Mouse (Mus musculus) heart, adult 10 weeks (tissue): Measurements from ENCODE around the gene Proser3. TPM values are rescaled to one million over a fixed set of nuclear protein-coding genes. Genes with fewer than 3 reads are reported as not detected.

Experiments used
- polyA plus RNA-seq: library from polyadenylated mRNA; stranded (reverse); fragments of 350-450 nt; fragmentation: Illumina TruSeq; extraction: RNeasy Lipid Tissue Mini Kit (QIAGEN cat#74804); gene quantifications from one replicate; pipeline ENCODE4 v1.2.3, GENCODE M21; 2014; ENCODE audit warnings: low read depth, low replicate concordance

Gene Proser3
- polyA plus RNA-seq = 3.8 TPM

DNA sequence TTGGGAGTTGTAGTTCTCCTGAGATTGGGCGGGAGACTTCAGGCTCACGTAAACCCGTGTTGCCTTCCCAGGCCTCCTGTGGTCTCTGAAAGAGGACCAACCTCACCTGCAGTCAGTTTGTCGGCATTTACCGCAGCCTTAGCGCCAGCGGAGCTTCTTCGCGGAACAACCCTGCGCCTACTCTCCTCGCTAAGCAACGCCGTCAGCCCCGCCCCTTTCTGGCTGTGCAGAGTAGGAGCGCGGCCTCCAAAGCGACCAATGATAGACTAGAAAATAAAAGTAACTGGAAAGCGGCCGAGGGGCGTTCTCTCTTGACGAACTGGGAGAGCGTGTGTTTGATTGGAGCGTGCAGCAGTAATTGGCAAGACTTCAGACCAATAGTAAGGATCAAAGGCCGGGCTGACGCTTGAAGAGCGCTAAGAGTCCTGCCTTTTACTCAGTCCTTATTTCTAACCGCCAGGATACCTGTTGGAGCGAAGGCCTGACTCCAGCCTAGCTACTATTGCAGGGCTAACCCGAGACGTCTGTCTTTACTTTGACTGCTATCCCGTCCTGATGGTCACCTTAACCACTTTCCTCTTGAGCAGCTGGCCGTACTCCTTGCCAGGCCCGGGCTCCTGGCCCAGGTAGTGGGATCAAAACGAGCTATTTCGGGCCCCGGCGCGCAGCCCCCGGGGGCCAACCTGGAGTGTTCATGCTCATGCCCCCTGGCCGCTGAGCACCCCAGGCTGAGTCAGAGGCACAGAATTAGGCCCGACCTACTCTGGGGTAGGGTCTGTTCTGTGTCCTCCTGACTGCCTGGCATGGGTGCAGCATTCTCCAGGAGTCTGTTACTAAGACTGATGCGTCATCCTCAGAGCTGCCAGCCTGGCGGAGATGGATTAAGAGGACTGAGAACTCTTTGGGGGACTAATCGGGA, at the start of gene Proser3, which contains the start of gene Hspb6:
Gene Proser3, minus strand, starts transcription at position 198 of the 919 bp plus-strand sequence.
Gene Hspb6, plus strand, starts transcription at position 77 of the 919 bp plus-strand sequence.

DNA sequence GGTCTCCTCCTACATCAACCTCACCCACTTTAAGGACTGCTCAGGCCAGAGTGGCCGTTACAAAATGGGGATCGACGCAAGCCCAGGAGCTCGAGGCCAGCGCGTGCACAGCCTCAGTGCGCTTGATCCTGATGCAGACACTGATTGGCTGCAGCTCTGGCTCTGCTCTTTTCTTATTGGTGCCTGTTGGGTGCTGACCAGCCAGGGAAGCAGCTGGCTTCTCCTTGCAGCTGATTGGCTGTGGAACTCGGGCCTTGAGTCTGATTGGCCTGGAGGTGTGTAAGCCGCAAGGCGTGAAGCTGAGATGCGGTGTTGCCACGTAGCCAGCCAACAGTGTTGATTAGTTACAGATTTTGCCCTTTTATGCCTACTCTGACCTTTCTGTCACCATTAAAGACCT, 46.7 kb upstream of the Proser3 start, which contains the start of gene Zbtb32:
Gene Zbtb32, minus strand, starts transcription at position 124 of the 400 bp plus-strand sequence.

DNA sequence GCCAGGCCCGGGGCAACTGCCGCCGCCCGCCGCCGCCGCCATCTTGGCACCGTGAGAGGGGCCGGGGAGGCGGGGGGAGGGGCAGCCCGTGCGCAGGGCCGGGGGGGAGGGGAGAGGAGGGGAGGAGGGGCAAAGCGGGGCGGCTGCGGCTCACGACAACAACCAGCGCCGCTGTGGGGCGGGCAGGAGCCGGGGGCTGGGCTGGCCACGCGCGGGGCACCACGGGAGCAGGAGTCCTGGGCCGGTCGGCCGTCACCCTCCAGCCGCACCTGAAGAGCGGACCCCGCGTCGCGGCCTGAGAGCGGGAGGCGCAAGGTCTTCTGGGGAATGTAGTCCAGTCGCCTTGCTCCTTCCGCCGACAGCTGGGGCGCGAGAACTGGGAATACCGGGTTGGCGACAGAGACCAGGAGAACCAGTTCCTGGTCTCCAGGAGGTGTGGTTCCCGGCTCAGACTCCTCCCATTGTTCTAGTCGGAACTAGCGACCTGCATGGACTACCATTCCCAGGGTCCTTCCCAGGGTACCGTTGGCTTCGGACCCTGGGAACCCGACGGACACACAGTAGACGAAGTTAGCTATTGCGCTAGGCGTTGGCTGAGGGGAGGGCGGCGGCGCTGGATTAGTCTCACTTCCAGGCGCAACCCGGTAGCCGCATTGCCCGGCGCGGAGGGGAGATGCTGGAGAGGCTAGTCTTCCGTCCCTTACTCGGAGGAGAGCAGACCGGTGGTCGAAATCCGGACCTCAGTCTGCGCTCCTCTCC, 36.8 kb upstream of the Proser3 start, which contains the start of gene Kmt2b:
Gene Kmt2b, minus strand, starts transcription at position 51 of the 759 bp plus-strand sequence.

DNA sequence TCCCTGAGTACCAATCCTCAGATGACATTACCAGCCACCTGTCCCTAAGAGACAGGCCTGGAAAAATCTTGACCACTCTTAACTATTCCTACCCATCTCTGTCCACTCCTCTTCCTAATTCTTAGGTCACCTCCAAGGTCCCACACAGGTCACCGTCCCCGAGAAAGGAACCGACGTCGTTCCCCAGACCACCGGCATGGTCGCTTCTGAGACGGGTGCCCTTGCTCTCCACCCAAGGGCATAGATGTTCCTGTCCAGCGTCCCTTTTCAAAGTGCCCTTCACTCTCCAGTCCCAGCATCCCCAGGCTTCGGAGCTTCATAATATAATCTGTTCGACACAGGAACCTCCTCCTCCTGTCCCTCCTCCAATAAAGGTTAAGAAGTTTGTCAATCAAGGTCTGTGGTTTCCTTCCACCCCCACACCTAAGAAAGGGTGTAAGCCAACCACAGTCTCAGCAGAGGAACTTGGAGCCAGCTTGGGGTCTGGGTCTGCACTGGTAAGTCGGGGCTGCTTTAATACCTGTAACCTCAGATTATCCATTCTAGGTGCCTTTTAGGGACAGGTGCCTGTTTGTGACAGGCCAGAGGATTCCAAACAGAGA, 13.0 kb upstream of the Proser3 start, which contains the start of gene Igflr1:
Gene Igflr1, plus strand, starts transcription at position 458 of the 602 bp plus-strand sequence.

DNA sequence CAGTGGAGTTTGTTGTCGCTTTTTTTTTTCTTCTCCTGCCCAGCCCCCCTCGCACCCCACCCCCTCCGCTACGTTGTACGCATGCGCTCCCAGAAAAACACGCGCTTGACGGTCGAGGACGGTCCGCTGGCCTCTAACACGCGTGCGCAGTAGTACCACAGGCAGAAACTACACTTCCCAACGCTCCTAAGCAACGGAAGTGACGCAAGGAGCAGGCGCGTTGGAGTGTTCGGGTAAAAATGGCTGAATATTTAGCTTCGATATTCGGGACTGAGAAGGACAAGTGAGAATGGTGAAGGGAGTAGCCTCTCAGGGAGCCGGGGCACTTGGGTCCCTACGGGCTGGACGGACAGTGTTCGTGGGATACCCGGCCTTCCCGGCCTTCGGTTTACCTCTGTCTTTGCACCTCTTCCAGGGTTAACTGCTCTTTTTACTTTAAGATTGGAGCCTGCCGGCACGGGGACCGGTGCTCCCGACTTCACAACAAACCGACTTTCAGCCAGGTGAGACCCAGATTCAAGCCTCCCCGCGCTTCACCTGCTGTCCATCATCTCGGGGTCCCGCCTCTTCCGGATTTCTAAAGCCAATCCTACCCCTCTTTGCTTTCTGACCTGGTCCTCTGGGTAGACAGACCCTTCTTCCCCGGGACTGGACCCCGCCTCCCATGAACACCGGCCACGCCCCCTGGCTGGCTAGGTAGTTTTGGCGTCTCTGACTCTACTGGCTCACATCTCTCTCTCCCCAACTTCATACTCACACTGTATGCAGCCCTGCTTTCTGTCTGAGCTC, 11.2 kb upstream of the Proser3 start, which contains the start of the genes U2af1l4, Gm49396 and Psenen:
Gene U2af1l4, plus strand, starts transcription at position 185 of the 789 bp plus-strand sequence.
Gene Gm49396, plus strand, starts transcription at position 228 of the 789 bp plus-strand sequence.
Gene Psenen, minus strand, starts transcription at position 511 of the 789 bp plus-strand sequence.

DNA sequence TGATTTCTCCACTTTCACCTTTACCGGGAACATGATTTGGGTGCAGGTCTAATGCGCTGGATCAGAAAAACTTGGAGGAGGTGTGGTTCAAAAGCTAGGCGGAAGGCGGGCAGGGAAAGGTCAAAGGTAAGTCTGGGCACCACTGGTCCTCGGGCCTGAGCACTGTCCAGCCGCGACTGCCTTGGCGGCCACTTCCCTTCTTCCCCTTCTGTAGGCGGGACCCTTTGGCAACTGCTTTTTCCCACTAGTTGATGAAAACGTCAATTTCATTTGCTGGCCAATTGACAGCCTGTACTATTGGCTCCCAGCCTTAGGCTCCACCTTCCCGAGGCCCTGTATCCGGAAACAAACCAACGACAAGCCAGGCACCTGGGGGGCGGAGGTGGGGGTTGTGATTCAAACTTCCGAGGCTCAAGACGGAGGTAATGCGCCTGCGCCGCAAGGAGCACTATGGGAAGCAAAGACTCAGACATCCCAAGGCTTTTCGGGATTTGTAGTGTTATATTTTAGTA, 7.4 kb upstream of the Proser3 start, which contains the start of gene Lin37:
Gene Lin37, minus strand, starts transcription at position 396 of the 512 bp plus-strand sequence.

DNA sequence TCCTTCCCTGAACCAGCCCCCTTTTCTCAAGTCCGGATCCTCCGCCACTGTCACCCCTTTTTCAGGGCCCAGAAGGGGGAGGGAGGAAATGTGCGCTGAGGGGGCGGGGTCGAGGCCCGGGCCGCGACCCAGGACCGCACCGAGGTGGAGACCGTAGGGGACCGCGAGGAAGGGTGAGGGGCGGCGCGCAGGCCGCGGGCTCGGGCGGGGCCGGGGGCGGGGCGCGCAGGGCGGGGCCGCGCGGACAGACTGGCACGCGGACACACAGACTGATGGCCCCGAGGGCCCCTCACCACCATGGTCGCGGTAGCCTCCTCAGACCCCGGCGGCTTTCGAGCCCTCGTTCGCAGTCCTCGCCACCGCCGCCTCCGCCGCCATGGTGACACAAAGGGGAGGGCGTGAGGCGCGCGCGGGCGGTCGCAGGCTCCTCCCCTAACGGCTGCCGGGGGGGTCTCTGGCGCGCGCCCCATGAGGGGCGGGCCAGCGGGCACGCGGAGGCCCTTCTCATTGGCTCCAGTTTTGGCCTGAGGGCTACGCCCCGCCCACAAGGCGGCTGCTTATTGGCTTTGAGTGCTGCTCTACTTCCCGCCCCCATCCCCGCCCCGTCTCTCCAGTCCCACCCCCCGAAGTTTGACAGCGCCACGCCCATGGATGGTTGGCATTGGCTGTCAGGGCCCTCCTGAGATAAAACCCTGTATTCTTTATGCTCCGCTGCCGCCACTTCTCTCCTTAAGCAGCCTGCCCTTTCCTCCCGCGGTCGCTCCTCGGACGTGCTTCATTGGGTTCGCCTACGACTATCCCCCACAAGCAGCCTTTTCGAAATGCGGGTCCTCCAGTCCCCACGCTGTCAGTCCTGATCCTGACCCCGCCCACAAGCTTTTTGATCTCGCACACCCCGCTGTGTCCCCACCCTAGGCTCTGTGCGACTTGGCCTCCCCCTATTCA, 17.2 kb downstream of the Proser3 start, which contains the start of gene Arhgap33:
Gene Arhgap33, minus strand, starts transcription at position 428 of the 945 bp plus-strand sequence.

DNA sequence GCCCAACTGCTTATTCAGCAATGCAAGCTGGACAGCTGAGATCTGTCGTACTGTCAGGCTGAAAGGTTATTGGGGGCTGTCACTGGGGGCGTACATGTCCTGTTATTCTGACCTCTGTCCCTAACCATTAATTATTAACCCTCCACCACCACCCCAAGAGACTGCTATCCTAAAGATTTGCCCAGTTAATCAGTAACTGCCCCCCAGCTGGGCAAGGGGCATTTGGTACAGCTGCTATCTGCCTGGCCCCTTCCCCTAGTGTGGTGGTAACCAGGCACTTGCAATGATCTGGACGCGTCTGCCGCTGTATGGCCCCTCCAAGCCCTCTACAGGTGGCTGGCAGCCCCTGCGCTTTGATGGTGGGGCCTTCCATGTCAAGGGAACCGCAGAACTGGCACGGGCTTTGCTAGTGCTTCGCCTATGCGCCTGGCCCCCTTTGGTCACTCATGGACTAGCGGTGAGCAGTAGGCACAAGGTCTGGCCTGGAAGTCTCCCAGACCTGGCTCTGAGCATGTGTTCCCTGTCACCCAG, 58.6 kb downstream of the Proser3 start, which contains the start of gene Prodh2:
Gene Prodh2, plus strand, starts transcription at position 222 of the 531 bp plus-strand sequence.

Other genes with a start within 250 kb of the Proser3 start
- gene Alkbh6, start 243.6 kb downstream of the Proser3 start, polyA plus RNA-seq = 29.2 TPM
- gene Syne4, start 237.5 kb downstream of the Proser3 start, polyA plus RNA-seq = 2.5 TPM
- 0.42 TPM for gene E130208F15Rik, start 230.6 kb downstream of the Proser3 start, polyA plus RNA-seq
- gene Sdhaf1, start 228.4 kb downstream of the Proser3 start, polyA plus RNA-seq = 14.0 TPM
- gene Lrfn3, start 189.5 kb downstream of the Proser3 start, polyA plus RNA-seq = 1.1 TPM
- gene Tyrobp, start 138.5 kb downstream of the Proser3 start, polyA plus RNA-seq = 38.2 TPM
- not detected for gene Hcst, start 132.4 kb downstream of the Proser3 start, polyA plus RNA-seq
- 0.50 TPM for gene Nfkbid, start 130.6 kb downstream of the Proser3 start, polyA plus RNA-seq
- 3.1 TPM for gene Aplp1, start 106.8 kb downstream of the Proser3 start, polyA plus RNA-seq
- gene Kirrel2, start 94.6 kb downstream of the Proser3 start, polyA plus RNA-seq = not detected
- gene Nphs1, start 94.0 kb downstream of the Proser3 start, polyA plus RNA-seq = not detected
- gene Prodh2, start 58.7 kb downstream of the Proser3 start, polyA plus RNA-seq = not detected
- 1.1 TPM for gene Arhgap33, start 17.2 kb downstream of the Proser3 start, polyA plus RNA-seq
- gene Hspb6, start 121 bp downstream of the Proser3 start, polyA plus RNA-seq = 945 TPM
- gene Lin37, start 7.5 kb upstream of the Proser3 start, polyA plus RNA-seq = 17.8 TPM
- gene U2af1l4, start 11.0 kb upstream of the Proser3 start, polyA plus RNA-seq = 64.0 TPM
- 8.0 TPM for gene Gm49396, start 11.0 kb upstream of the Proser3 start, polyA plus RNA-seq
- gene Psenen, start 11.3 kb upstream of the Proser3 start, polyA plus RNA-seq = 106 TPM
- not detected for gene Igflr1, start 13.1 kb upstream of the Proser3 start, polyA plus RNA-seq
- 16.4 TPM for gene Kmt2b, start 36.4 kb upstream of the Proser3 start, polyA plus RNA-seq
- not detected for gene Zbtb32, start 46.6 kb upstream of the Proser3 start, polyA plus RNA-seq
- gene Upk1a, start 60.5 kb upstream of the Proser3 start, polyA plus RNA-seq = 0.31 TPM
- gene Cox6b1, start 73.9 kb upstream of the Proser3 start, polyA plus RNA-seq = 3,676 TPM
- not detected for gene Etv2, start 83.6 kb upstream of the Proser3 start, polyA plus RNA-seq
- gene Rbm42, start 98.0 kb upstream of the Proser3 start, polyA plus RNA-seq = 37.8 TPM
- 7.5 TPM for gene Haus5, start 112.7 kb upstream of the Proser3 start, polyA plus RNA-seq
- not detected for gene Pmis2, start 119.3 kb upstream of the Proser3 start, polyA plus RNA-seq
- not detected for gene 2200002J24Rik, start 146.6 kb upstream of the Proser3 start, polyA plus RNA-seq
- not detected for gene Atp4a, start 159.9 kb upstream of the Proser3 start, polyA plus RNA-seq
- gene Tmem147, start 177.2 kb upstream of the Proser3 start, polyA plus RNA-seq = 168 TPM
- not detected for gene Gapdhs, start 191.4 kb upstream of the Proser3 start, polyA plus RNA-seq
- 3.5 TPM for gene Sbsn, start 199.2 kb upstream of the Proser3 start, polyA plus RNA-seq
- 3.5 TPM for gene Dmkn, start 211.5 kb upstream of the Proser3 start, polyA plus RNA-seq
- not detected for gene Krtdap, start 235.6 kb upstream of the Proser3 start, polyA plus RNA-seq